Mouse (Mus musculus): Measurements from ENCODE around the gene Foxl1. TPM values are rescaled to one million over a fixed set of nuclear protein-coding genes. Genes with fewer than 3 reads are reported as not detected.

Gene Foxl1
- total RNA-seq, 2 experiments from 2014 or later = not detected

GRCm38 (mm10) chr8:121161437-121161836 is 33.7 kb downstream of the Foxl1 start:
- no peak for ATAC-seq (replicated peaks; ENCODE audit: low FRiP score, poor library complexity, severe bottlenecking)

GRCm38 (mm10) chr8:121162413-121162812 is 34.7 kb downstream of the Foxl1 start:
- ATAC-seq (replicated peaks; ENCODE audit: low FRiP score, poor library complexity, severe bottlenecking) = no peak

DNA sequence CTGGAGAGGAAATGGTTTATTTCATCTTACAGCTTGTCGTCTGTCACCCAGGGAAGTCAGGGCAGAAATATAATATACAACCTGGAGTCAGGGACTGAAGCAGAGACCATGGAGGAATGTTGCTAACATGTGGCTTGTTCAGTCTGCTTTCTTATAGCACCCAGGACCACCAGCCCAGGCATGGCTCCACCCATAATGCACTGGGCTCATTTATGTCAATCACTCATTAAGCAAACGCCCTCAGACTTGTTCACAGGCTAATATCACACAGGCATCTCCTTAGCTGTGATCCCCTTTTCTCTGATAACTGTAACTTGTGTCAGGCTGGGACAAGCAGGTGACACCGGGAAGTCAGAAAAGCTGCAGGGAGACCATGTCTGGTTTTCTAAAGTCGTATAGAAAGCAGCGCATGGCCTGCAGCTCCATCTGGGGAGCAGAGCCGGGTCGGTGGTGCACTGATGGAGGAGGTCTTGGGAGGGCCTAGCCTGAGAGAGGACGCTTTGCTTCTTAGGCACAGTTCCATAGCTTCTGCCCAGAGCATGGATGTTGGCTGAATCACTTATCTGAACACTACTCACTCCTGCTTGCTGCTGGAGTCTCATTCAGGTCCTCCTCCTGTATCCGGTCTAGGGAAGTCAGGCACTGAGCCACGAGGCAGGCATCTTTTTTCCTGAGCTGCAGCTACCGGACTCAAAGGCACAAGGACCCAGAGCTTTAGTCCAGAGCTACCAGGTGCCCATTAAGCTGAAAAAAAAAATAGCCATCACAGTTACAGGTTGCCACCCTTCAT is 35.4 kb downstream of the Foxl1 start:
- no peak for ATAC-seq (replicated peaks; ENCODE audit: low FRiP score, poor library complexity, severe bottlenecking)

DNA sequence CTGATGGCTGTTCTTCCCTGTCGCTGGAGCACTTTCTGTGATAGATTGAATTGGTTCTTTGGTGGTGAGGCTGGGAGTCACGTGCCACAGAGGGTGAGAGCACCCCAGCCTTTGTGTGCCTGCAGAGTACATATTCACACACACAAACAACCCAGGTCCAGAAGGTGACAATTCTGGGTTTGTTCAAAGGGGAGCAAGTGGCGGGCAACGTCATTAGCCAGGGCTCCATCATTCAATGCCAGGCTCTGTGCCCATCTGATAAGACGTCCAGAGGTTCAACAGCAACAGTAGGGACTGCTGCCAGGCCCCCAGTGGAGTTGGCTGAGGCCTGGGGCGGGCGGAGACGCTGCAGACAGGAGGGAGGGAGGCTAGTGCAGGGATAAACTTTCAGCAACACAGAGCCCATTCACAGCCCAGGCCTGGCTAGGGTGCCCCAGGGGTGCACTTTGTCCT is 36.3 kb downstream of the Foxl1 start:
- no peak for ATAC-seq (replicated peaks; ENCODE audit: low FRiP score, poor library complexity, severe bottlenecking)

DNA sequence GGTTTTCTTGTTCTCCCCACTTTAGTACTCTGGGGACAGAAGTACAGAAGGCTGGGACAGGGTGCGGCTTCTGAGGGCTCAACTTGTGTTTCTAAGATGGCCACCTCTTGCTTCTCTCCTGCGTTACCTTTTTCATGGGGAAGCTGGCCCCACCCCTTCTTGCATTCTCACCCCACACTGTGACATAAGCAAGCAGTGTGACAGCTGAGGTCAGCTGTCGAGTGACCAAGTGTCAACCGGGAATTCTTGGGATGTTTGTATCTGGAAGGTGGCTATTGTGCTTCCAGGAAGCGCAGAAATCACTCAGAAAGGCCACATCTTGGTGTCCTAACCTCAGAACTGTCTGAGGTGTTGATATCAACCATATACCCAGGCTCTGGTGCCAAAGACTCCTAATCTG is 40.3 kb downstream of the Foxl1 start:
- no peak for ATAC-seq (replicated peaks; ENCODE audit: low FRiP score, poor library complexity, severe bottlenecking)

DNA sequence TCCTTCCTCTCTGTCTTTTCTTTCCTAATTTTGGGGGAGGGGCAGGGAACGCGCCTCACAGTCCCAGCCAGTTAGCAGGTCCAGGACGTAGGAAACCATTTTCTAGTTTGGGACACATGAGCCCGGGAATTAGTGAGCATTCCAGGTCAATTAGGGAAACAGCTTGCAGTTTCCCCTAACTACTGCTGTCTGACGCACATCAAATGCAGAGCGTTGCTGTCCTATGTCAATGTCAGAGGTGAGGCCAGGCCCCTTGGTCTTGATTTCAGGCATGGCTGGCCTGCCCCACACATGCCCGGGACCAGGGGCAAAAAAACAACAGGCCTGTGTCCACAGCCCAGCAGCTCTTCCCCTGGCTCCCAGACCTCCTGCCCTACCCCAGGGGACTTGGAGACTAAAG is 42.4 kb downstream of the Foxl1 start:
- ATAC-seq (replicated peaks; ENCODE audit: low FRiP score, poor library complexity, severe bottlenecking) = no peak

- ATAC-seq (replicated peaks; ENCODE audit: low FRiP score, poor library complexity, severe bottlenecking) = no peak
Measured at GRCm38 (mm10) chr8:121170626-121171552, 43.1 kb downstream of the Foxl1 start.

DNA sequence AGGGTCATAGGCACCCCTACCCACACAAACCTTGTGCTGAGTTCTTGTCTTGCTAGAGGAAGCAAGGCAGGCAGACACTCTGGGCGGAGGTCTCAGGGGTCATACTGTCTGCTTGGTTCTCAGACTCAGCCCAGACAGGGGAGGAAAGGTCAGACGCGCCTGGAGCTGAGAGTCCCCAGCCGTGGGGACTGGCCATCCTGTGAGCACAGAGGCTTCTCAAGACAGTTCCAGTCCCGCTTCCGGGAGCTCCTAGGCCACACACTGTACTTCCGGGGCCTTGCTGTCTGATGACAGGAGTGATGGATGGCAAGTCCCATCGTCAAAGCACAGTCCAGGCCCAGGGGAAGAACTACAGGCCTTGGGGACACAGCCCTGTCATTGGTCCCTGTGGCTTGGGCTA is 44.8 kb downstream of the Foxl1 start:
- no peak for ATAC-seq (replicated peaks; ENCODE audit: low FRiP score, poor library complexity, severe bottlenecking)

DNA sequence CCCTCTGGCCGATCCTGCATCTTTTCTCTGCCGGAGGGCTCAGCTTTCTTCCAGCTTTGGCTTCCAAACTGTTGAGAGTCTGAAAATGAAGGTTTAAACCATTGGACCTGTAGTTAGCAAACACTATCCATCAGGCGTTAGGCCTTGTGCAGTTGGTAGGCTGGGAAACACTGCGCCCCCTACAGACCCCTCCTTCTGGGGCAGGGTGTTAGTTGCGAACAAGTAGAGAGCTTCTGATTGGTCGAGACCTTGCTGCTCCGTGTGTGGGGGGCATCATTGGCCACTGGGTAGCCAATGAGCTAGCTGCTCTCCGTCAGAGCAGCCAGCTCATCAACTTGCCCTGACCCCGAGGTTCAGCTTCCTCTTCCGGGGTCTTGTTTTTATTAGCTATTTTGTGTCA is 46.4 kb downstream of the Foxl1 start:
- ATAC-seq (replicated peaks; ENCODE audit: low FRiP score, poor library complexity, severe bottlenecking) = no peak

DNA sequence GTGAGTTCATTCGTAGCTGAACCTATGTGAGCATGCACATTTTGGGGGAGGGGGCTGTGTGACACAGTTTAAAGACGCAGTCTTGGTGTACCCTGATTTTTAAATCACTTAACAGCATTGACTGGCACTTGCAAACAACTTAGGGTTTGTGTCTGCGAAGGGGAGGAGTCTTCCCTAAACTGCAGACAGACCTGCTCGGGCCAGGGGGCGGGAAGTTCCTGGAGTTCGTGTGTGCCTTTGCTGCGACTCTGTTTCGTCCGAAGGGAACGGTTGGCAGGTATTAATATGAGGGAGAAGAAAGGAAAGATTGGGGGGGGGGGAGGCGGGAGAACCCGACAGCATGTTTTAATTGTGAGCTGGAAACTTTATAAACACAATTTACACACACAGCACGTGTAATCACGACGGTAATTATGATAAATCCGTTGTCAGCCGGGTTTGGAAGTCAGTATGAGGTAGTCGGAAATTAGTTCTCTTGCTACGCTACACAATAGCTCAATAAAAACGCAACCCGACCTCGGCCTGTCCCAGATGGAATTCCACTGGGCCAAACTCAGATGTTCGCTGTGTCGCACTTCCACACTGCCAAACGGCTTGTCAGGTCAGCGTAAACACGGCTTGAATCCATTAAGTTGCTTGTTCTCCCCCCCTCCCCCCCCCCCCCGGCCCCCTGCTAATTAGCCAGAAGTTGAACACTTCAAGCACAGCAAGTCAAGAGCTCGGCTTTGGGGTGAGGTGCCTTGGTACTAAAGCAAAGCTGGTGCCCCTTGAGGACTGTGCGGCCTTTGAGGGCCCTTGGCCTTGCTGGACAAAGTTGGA is 47.2 kb downstream of the Foxl1 start:
- no peak for ATAC-seq (replicated peaks; ENCODE audit: low FRiP score, poor library complexity, severe bottlenecking)

DNA sequence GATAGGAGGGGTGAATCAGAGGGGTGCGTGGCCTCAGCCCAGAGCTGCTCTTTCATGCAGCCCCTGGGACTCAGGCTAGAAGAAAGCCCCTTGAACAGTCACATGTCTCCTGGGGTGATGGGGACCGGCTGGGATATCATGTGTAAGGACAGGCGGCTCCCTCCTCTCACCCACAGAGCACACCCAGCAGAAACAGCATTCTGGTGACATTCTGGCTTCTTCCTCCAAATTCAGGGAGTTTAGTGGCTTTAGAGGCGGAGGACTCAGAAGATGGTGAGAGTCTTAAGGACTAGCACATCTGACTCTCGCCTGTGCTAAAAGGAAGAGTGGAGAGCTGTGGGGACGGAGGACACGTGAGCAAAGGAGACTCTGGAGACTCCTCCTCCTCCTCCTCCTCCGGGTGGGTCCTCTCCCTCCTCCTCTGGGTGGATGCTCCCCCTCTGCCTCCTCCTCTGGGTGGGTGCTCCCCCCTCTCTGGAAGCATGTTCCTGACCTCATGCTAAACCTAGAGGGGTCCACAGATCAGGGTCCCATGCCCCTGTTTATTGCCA is 47.9 kb downstream of the Foxl1 start:
- ATAC-seq (replicated peaks; ENCODE audit: low FRiP score, poor library complexity, severe bottlenecking) = no peak

- ATAC-seq (replicated peaks; ENCODE audit: low FRiP score, poor library complexity, severe bottlenecking) = no peak
Measured at GRCm38 (mm10) chr8:121176291-121176690, 48.6 kb downstream of the Foxl1 start.

Other genes with a start within 250 kb of the Foxl1 start
- gene Foxf1, start 43.6 kb upstream of the Foxl1 start, total RNA-seq (2015; ENCODE audit: low replicate concordance) = not detected in 2 replicates
- not detected in 2 replicates for gene Foxf1, start 43.6 kb upstream of the Foxl1 start, total RNA-seq (2017; ENCODE audit: low replicate concordance)
- gene Mthfsd, start 19.5 kb upstream of the Foxl1 start, total RNA-seq (2015; ENCODE audit: low replicate concordance) = 1.5 and 3.5 TPM in 2 replicates
- gene Mthfsd, start 19.5 kb upstream of the Foxl1 start, total RNA-seq (2017; ENCODE audit: low replicate concordance) = 2.2 and 21.7 TPM in 2 replicates
- not detected in 2 replicates for gene Foxc2, start 11.8 kb upstream of the Foxl1 start, total RNA-seq (2015; ENCODE audit: low replicate concordance)
- not detected in 2 replicates for gene Foxc2, start 11.8 kb upstream of the Foxl1 start, total RNA-seq (2017; ENCODE audit: low replicate concordance)

Data from erythroblast, adult 5-6 weeks (primary cell).